Mouse (Mus musculus) MEL-GATA-1-ER (cell line): ENCODE data around the gene Olfr771.
"Not testable (repeated sequence)": the region's sequence is repeated elsewhere in the genome, so short reads cannot be mapped to it uniquely, and the experiment has no call there.

Experiments used
- DNase-seq: peaks from one replicate; pipeline ENCODE4 v3.0.0-alpha.2; 2012; ENCODE audit warnings: low read depth; ENCODE audit errors: extremely low read depth

Olfr771 gene

DNA sequence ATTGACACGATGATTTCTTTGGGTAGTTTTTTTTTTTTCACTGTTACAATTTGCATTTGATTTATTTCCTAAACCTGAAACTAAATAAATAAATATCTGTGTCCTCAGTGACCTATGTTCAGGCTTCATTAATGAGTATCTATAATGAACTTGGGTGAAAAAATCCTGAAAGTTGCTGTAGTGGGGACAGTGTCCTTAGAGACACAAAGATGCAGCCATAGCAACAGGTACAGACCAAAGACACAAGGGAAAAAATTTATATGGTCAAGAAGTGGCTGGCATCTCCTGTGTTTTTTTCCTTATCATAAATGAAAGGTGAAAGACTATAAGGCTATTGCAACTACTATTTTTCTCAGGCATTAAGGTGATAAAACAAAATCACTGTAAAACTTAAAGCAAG lies at the start of gene Olfr771:
Olfr771 (minus strand) TSS at position 101 of the 400 bp plus-strand sequence.
- no peak for DNase-seq

DNA sequence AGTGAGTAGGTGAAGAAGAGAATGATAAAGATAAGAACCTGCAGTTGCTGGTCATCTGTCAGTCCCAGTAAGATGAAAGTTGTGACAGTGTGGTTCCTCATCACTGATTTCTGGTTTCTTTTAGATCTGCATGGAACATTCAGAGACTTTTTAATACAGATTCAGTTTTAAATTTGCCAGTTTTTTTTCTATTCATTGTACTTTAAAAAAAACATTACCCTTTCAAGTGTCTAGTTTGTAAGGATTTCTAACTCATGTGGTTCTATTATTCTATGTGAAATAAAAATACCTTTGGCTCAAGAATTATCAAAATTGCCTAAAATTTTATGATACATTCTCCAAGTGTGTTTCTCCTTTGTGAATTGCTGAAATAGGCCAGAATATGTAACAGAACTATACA lies 22.8 kb upstream of the Olfr771 start, which contains the start of gene Olfr773:
Olfr773 (minus strand) TSS at position 101 of the 400 bp plus-strand sequence.
- DNase-seq = not testable (repeated sequence)

DNA sequence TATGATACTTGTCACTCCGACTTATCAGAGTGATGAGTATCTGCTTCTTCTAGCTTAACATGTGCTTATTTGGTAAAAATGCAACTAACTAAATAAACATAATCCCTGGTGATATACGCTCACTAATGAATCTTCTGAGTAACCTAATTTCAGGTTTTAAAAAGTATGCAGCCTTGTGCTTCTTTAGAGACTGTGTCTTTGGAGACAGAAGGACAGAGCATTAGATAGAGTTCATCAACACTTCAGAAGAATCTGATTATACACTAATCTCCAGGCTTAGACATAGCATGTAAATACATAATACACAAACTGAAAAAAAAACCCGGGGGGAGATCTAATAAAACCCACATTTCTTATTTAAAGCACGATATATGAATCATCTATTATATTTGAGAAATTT lies 13.3 kb upstream of the Olfr771 start, which contains the start of gene Olfr772:
Olfr772 (minus strand) TSS at position 101 of the 400 bp plus-strand sequence.
- DNase-seq = not testable (repeated sequence)

DNA sequence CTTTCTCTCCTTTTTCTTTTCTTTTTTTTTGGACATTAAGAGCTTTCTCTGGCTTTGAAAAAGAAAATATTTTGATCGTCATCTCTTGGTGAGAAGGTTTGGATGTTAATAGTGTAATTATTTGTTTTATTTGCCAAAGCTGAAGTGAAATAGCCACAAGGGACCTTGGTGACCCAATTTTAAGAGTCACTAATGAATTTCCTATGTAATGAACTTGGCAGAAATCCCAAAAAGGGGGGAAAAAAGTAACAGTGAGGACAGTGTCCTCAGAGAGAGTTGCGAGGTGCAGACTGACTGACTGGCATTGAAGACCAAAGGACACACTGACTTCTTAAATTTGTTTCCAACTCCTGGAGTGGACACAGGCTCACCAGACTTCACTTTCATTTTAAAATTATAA lies 25.7 kb downstream of the Olfr771 start, which contains the start of gene Olfr770:
Olfr770 (minus strand) TSS at position 101 of the 400 bp plus-strand sequence.
- DNase-seq = no peak

DNA sequence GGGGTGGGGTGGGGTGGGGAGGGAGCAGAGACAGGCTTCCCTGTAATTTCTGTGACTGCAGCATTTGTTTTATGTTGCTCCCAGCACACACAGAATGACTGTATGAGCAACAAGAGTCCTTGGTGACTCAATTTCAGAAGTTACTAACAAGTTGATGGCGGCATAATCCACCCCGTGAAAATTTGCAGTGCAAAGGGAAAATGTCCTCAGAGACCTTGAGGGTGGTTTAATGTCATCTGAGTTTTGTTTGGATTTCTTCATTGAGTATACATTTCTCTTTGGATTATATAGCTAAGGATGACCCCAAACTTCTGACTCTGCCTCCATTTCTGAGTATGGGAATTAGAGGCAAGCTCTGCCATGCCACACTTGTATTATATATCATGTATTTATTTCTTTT lies 46.8 kb downstream of the Olfr771 start, which contains the start of gene Olfr769:
Olfr769 (minus strand) TSS at position 101 of the 400 bp plus-strand sequence.
- DNase-seq = no peak

DNA sequence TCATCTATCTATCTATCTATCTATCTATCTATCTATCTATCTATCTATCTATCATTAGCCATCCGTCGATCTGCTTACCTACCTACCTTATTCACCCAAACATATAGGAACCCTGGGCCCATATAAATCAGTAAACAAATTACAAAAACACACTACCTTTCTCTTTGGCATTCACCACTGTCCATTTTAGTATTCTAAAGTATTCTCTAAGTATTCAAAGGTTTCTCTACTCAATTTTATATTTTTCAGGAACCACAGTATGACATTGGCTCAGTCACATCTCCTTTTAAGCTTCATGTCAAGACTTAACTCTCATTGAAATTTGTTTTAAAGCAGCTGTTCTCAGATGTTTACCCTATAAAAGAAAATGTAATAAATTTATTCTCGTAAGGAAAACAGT lies 49.4 kb downstream of the Olfr771 start:
- no peak for DNase-seq
